Mouse (Mus musculus): Measurements from ENCODE around the gene Ctsl.

Gene Ctsl

DNA sequence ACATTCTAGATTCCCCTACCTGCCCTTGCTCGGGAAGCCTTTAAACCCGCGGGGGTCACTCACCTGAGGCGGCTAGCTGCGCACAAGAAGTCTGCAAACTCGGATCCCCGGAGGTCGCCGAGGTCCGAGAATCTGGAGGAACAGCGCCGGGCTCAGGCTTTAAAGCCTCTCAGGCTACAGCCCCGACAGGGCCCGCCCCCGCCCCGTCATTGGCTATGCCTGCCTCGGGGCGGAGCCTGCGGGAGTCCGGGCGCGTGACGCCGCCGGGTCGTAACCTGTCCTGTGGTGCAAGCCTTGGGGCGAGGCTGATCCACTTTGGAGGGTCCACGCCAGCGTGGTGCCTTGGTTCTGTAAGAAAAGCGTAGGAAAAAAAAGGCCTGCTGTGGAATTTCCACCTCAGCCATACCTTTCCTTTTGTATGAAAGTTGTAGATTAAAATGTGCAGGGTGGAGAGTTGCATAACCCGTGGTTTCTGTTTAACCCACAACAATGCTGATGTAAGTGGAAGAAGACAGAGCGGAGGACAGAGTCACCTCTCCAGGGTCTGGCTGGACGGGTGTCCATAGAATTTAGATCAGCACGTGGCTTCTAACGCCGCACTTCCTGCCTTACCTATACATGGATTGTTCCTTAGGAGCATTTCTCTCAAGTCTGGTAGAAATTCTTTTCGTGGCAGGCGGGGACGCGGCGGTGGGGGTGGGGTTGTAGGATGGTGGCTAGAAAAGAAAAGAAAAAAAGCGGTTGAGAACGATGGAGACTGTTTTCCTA lies at the start of gene Ctsl:
Gene Ctsl (minus strand): TSS at position 718 of the 768 bp plus-strand sequence.
- peak; percentile 90 for DNase-seq (ENCODE audit: low spot score)

DNA sequence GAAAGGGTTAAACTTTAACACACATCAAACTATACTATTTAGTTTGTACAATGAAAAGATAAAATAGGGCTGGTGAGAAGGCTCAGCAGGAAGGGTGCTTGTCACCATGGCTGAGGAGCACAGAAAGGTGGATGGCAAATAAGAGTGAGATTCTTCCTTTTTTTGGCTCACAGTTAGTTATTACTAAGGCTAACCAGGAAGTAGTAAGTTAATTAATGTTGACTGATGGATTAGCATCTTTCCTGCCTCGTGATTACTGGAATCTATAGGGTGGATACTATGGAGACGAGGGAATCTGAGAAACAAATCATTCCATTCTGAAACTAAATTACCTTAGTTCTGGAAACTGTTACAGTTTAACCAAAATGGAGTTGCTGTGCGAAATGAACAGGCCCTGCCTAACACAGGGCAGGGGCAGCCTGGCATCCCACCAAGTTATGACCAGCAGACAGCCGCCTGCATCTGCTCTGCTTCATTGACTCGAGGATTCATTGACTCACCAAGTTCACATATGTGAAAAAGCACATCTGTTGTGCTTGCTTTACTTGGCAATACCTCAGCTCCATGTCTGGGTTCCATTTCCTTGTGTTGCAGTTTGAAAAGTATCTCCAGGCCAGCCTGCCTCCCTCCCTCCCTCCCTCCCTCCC lies 46.4 kb upstream of the Ctsl start:
- no peak for DNase-seq (ENCODE audit: low spot score)

DNA sequence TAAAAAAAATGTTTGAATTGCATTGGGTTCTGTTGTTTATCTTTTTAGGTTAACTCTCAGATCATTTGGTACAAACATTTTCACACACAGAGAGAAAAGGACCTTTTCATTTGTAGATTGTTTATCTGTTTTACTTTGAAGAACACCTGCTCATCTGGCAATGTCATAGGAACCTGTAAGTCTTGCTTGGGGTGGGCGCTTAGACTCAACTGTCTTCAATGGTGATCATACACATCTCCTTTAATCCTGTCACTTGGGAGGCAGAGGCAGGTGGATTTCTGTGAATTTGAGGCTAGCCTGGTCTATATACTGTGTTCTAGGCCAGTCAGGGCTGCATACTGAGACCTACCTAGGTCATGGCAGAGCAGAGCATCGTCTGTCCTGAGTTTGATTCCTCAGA lies 45.0 kb upstream of the Ctsl start:
- no peak for DNase-seq (ENCODE audit: low spot score)

DNA sequence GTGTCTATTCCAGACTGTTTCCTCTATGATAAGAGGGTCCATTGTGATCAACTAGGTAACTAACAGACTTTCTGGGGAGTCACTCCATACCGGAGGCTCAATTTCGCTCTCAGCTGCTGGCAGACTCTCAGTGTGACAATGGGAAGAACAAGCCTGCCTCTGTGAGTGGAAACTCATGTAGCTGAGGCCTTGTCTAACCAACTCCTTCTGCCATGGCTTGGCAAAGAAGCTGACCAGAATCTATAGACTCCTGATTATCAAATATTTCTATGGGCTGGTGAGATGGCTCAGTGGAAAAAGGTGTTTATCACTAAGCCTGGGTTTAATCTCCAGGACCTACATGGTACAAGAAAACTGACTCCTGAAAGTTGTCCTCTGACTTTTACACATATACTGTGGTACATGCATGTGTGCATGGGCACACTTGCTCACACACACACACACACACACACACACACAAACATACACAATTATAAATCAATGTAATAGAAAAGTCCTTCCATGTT lies 42.1 kb upstream of the Ctsl start:
- no peak for DNase-seq (ENCODE audit: low spot score)

DNA sequence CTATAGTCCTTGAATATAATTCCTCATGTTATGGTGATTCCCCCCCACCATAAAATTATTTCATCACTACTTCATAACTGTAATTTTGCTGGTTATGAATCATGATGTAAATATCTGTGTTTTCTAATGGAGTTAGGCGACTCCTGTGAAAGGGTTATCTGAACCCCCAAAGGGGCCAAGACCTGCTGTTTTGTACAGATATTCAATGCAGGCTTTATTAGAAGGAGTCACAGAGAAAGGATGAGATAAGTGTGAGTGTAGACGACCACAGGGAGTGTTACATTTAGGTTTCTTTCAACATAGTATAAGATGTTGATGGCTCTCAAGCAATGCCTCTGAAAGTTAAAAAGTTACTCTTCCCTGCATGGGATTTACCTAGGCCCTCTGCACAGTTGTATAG lies 40.6 kb upstream of the Ctsl start:
- DNase-seq (ENCODE audit: low spot score), result no peak

DNA sequence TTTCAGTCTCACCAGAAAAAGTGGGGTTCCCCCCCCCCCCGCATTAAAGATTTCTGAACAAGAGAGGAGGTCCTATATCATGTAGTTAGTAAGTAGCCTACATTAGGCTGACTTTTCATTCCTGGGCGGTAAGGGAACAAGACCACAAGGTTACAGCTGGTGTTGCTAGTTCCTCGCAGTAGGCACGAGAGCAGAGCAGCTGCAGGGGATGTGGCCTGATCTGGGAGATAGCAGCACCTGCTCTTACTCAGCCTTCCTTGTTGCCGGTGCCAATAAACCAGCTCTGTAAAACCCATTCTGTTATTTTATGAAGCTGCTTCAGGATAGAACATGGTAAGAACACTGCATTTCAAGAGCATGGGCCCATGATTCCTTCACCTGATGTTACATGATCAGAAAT lies 39.9 kb upstream of the Ctsl start:
- no peak for DNase-seq (ENCODE audit: low spot score)

DNA sequence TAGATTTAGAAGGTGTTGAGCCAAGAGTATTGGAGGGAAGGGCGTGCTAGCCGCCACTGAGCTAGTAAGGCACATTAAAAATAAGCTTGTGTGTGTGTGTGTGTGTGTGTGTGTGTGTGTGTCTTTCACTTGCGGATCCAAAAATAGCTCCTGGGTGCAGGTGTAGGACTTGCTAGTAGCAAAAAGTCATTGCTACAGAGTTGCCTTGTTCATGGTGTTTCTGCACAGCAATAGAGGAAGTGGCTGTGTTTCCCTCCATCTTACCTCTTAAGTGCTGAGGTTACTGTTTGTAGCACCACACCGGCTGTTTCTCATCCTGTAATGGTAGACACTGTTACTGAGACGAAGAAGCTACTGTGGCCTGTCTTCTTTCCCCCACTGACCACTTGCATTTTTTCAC lies 37.3 kb upstream of the Ctsl start:
- no peak for DNase-seq (ENCODE audit: low spot score)

DNA sequence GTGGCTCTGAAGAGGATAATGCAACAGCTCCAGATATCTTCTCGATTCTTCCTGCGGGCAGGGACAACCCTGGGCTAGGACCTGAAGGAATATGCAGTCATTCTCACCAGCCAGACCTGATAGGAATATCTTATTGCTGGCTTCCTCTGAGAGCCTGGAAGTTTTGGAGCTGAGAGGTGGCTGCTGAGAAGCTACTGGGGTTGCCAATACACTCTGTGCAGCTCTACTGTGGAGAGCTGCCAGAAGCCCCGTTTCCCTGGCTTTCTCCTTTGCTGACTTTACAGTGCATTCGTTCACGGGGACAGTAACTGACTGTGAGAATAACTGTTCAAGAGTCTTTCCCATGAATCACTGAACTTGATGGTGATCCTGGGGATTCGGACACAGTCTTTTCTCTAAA lies 34.9 kb upstream of the Ctsl start:
- no peak for DNase-seq (ENCODE audit: low spot score)

DNA sequence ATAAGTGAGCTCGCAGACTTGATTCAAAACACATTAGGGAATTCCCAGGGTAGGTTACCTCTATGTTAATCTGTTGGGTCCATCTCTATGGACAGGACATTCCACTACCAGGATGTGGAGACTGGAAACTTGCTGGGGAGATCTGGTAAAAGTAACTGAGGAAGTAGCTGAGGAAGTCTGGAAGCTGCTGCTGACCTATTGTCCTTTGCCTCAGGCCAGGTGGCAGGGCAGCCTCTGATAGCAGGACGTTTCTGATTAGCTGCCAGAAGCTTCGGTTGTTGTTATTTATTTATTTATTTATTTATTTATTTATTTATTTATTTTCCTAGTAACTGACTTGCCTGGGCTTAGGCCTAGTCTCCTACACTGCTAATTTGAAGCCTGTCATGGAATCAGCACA lies 32.8 kb upstream of the Ctsl start:
- no peak for DNase-seq (ENCODE audit: low spot score)

DNA sequence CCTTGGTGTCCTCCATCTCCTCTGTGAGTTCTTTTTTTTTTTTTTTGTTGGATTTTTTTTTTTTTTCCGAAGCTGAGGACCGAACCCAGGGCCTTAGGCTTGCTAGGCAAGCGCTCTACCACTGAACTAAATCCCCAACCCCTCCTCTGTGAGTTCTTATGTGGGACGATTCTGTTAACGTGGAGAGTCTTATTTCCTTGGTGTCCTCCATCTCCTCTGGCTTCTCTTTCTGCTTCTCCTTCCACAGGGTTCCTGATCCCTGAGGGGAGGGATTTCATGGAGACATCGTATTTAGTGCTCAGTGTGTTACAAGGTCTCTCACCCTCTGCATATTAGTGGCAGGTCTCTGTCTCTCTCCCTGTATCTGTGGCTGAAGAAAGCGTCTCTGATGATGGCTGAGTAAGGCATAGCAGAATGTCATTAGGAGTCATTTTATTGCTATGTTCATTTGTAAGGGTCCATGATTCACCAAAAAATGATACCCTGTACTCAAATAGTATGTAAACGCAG lies 32.3 kb upstream of the Ctsl start:
- no peak for DNase-seq (ENCODE audit: low spot score)

DNA sequence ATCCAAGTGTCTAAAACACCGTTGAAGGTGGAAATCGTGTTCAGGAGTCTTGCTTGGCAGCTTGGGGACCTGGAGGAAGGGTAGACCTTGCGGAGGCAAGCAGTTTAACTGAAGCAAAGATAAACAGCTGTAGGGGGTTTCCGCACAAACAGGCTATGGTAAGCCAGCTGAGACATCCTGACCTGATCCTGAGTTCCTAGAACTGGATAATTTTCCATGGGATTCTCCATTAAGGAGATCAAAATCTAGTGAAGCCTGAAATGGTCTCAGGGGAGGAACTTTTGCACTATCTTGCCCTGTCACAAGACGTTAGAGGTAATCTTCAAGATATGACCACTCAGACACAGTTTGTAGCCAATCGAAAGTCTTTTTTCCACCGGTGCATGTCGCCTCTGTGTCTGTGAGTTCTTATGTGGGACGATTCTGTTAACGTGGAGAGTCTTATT lies 31.8 kb upstream of the Ctsl start:
- no peak for DNase-seq (ENCODE audit: low spot score)

DNA sequence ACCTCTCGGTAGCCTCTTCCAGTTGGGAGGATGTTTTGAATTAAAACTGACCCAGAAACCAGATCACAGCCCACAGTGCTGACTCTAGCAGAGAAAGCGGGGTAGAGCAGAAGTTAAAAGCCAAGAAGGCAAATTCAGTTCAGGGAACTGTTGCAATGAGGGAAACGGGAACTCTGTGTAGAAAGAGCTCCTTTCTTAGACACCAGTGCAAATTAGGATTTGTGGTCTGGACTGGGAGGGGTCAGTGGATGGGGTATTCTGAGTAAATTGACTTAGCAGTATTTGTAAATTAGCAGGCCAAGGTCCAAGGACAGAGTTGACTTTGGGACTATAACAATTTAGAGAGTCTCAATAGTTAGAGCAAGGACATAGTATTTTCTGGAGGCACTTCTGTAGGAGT lies 31.3 kb upstream of the Ctsl start:
- DNase-seq (ENCODE audit: low spot score), result no peak

DNA sequence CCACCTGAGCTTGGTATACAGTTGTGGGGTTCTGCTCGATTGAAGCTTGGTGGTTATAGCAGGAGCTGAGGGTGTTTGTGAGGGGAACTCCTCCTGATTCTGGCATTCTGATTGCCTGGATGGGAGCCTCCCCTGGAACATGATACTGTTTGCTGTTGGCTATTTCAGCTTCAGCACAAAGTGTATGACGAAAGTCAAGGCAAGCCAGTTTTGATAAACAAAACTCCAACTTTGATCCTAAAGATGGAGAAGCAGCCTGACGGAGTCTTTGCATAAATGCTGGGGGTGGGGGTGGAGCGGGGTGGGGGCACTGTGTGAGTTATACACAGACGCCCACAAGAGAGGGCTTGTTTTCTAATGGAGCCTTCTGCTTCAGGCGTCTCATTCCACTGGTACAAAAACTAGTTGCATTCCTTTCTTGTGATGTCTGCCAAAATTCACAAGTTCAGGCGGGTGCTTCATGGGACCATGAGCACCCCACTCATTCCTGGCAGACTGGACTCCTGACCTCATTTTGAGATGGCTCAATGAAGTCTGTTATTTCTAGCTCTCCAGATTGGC lies 30.2 kb upstream of the Ctsl start:
- DNase-seq (ENCODE audit: low spot score), result no peak

DNA sequence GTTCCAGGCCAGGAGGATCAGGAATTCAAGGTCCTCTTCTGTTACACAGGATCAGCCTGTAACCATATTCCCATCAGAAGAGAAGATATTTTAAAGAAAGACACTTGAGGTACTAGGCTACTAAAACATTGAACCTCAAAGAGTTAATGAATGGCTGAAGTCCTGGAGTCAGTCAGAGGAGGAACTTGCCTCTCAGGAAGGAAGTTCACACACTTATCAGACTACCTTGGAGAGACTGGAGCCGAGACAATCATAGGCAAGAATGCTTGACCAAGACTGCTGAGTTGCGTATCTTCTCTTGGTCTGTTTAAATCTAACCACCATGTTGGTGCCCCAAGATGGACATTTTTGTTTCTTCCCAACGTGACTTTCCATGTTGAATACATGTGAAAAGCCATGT lies 29.2 kb upstream of the Ctsl start:
- no peak for DNase-seq (ENCODE audit: low spot score)

DNA sequence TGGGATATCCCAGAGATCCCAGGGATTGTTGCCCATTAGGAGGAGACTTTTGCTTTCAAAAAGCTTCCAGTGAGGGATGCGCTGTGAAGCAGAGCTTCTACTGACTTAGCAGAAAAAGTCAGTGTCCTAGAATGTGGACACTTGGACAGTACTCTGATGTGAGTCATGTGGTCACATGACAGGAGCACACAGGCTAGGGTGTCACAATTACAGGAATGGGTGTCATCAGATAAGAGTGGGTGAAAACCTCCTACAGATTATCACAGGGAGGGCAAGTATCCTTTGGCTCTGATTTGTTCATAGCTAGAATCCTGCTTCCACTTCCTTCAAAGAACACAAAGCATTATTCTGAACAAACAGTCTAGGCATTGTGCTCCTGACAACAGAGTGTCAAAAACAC lies 27.4 kb upstream of the Ctsl start:
- DNase-seq (ENCODE audit: low spot score), result no peak

DNA sequence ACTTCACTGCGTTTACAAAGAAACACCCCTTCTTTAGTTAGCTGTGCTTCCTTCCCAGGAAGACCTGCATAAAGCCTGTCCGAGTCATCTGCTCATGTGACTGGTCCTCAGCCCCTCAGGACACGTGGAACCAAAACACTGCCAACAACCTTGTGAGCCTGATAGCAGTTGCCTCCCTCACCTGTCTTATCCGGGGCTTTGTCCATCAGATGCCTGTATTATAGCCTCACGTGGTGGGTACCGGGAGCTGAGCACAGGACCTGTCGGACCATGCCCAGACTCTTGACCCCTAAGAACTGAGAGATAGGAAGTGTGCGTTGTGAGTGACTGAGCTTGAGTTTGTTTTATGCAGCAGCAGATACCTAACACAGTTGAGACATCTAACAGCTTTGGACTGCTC lies 26.3 kb upstream of the Ctsl start:
- no peak for DNase-seq (ENCODE audit: low spot score)

DNA sequence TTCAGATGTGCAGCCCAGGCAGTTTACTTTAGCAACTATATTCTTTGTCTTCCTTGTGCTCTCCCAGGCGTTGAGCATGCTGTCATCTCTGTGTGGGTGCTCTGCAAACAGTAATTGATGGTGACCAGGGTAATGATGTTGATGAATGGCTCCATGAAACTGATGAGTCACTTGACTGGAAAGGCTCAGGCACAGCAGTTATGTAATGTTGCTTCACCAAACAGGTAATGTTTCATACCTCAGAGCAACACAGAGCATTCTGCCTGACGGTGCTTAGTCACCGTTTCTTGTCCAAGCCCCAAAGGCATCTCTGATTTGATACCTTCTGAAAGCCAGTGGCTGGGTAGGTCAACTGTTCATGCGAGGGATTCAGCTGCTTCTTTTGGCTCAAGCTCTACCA lies 17.7 kb upstream of the Ctsl start:
- no peak for DNase-seq (ENCODE audit: low spot score)

DNA sequence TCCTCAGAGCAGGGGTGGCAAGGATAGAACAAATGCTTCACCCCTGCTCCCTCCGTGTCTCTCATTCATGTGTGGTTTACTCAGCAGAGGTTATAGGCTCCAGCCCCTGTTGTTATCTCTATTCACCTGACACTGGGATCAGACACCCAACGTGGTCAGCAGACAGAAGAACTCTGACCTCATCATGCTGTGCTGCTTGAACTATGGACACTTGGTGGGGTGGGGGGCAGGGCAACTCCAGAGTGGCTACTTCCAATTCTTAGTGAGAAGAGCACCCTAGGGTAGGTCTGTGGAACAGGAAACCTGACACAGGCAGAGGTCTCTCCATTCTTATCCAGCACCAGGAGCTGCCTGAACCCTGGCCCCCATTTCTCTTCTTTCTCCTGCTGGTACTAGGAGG lies 15.4 kb upstream of the Ctsl start:
- no peak for DNase-seq (ENCODE audit: low spot score)

DNA sequence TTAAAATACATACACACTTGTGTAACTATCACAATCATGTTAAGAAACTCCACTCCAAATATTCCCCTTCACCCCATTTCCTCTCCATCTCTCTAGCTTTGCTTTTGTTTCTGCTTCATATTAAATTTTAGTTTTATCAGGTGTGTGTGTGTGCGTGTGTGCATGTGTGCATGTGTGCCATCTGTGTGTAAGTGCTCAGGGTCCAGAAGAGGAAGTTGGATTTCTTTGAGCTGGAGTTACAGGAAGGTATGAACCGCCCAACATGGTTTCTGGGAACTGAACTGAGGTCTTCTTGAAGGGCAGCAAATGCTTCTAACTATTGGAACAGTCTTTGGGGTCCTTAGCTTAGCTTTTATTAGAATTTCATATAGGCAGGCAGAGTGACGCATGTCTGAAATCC lies 14.2 kb upstream of the Ctsl start:
- no peak for DNase-seq (ENCODE audit: low spot score)

DNA sequence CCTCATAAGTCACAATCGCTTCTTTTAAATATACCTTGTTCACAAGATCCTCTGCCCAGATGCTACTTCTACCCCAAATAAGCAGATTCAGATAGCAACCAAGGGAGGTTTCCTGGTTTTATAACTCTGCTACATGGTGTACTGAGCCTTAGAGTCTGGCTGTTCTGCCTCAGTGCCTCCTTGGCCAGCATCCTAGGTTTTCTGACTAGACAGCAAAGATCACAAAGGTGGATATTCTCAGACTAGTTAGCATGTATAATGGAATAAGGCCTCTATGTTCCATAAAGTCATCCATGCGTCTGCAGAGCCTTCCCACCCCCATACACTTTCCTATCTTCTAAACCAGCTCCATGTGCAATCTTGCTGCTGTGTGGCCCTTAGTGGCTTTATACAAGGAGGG lies 9.6 kb upstream of the Ctsl start:
- DNase-seq (ENCODE audit: low spot score), result no peak

DNA sequence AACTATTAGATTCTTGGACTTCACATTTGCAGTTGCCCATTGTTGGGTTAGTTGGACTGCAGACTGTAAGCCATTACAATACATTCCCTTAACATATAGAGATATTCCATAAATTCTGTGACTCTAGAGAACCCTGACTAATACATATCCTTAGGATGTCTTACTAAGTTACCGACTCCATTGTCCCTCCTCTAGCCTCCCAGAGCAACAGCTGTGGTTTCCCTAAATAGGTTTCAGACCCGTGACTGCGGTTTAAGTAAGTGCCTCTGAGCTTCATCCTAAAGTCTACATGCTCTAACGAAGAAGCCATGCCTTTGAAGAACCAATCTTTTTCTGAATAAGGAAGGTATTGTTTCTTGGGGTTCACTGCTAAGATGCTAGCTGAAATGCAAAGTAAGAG lies 7.9 kb upstream of the Ctsl start:
- no peak for DNase-seq (ENCODE audit: low spot score)

DNA sequence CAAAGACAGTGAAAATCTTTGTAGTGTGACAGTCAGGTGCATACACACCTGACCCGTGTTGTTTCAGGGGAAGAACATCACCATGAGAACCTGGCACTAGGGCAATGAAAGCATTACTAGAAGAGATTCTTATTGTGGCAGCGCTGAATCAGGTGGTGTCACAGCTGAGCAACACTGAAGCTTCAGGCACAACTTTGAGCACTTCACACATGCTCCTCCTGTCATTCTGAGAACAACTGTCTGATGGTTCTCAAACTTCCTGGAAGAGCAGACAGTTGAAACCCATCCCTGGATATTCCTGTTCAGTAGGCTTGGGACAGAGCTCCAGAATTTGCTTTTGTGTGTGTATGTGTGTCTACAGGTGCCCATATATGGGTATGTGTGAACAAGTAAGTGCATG lies 5.8 kb upstream of the Ctsl start:
- DNase-seq (ENCODE audit: low spot score), result no peak

DNA sequence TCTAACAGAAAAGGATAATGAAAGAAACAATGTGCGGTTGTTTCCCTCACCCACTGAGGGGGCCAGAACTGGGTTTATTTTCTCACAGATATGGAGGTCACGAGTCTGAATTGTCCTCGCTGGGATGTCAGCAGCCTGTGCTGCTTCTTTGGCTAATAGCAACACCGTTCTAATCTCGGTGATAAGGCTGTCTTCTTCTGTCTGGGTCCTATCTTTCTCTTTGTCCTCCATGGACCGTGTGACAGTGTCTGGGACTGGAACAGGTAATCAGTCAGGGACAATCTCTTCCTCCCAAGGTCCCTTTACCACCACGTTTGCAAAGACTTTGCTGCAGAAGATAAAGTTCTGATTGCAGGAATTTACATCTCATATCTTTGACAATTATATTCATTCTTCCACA lies 4.5 kb upstream of the Ctsl start:
- no peak for DNase-seq (ENCODE audit: low spot score)

Measured in urinary bladder, postnatal 25 days (tissue).